Mouse (Mus musculus): ENCODE results near the gene Phyhd1.
A peak's percentile ranks its signal among the peaks of the same experiment; 100 is the strongest.

The Phyhd1 gene

GRCm38 (mm10) chr2:30265767-30266253 is at the start of gene Phyhd1:
Gene Phyhd1 (plus strand): TSS chr2:30266203.
- DNase-seq, result peak; percentile 83

GRCm38 (mm10) chr2:30216293-30216692 is 49.7 kb upstream of the Phyhd1 start:
- no peak for DNase-seq

GRCm38 (mm10) chr2:30235593-30235992 is 30.4 kb upstream of the Phyhd1 start:
- peak; percentile 5 for DNase-seq

- no peak for DNase-seq
Observed at GRCm38 (mm10) chr2:30236426-30237198, 29.4 kb upstream of the Phyhd1 start.

GRCm38 (mm10) chr2:30237199-30237880 is 28.7 kb upstream of the Phyhd1 start, which contains the start of gene Lrrc8a:
Gene Lrrc8a (plus strand): TSS chr2:30237715.
- peak; percentile 100 for DNase-seq

DNA sequence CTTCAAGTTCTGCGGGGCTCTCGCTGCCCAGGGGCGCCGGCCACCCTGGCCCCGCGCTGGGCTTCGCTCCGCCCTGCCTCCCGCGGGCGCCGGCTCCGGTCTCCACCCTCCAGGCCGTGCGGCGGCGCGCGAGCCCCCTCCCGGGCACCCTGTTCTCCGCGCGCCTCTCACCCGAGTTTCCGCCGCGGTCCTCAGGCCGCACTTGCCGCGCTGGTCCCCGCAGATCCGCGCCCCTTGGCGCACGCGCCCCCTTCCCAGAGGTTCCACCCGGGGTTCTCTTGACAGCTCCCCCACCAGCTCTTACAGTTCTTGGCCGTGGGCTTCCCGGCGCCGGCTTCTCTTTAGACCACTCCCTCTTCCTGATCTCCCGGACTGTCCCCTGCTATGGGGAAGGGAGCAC is 28.1 kb upstream of the Phyhd1 start:
- DNase-seq, result peak; percentile 86

DNA sequence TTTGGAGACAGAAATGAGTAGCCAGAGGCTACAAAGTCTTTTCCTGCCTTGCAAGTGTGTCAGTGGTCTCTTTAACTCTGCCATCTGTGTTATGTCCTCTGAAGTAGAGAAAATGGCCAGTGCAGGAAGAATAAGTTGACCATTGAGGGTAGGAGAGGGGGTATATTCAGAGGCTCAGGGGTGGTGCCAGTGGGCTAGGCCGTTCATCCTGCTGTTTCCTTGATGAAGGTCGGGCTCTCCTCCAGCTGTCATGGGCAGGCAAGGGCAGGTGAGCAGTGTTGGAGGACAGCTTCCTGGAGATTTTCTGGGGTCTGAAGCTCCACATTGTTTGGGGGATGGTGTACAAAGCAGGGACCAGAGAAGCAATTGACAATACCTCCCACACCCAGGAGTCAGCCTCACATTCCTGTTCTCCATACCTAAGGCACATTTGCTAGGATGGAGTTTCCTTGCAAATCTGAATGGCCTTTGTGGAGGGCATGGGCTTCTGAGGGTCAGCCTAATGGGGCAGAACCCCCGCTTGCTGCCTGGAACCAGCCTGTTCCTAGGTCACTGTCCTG is 27.0 kb upstream of the Phyhd1 start:
- DNase-seq, result peak; percentile 31

GRCm38 (mm10) chr2:30239777-30240176 is 26.2 kb upstream of the Phyhd1 start:
- DNase-seq, result peak; percentile 70

DNA sequence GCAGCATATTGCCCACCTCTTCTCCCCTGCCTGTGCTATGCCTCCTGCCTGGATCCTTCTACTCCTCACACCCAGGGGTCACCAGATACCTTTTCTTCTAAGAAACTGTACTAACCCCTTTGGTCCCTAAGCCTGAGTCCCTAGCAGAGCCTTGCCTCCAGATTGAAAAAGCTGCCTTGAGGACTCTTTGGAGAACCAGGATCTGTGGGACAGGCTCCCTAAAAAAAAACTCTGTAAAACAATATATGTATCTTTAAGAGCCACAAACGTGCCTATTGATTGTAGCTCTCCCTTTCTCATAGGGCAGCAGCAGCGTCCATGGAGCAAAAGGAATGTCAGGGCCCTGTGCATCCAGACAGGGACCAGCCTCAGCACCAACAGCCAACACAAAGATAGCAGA is 25.7 kb upstream of the Phyhd1 start, which contains the start of gene Gm28035:
Gene Gm28035, plus strand, starts transcription at position 301 of the 400 bp plus-strand sequence.
- no peak for DNase-seq

DNA sequence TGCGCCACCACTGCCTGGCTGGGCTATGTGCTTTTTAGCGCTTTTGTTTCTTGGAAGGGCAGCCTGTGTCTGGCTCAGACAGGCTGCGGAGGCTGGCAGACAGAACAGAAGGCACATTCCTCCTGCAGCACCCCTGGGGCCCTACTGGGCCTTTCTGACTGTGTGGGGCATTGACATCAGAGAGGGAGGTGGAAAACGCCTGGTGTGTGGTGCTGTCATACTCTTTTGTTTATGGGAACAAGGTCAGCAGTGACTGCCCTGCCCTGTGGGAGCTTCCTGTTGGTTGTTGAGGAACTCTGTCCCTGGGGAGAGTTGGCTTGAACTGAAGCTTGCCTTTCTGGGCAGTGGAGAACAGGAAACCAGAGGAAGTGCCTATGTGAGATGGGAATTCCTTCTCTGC is 23.5 kb upstream of the Phyhd1 start:
- peak; percentile 77 for DNase-seq

GRCm38 (mm10) chr2:30243391-30243790 is 22.6 kb upstream of the Phyhd1 start:
- no peak for DNase-seq

- DNase-seq, result peak; percentile 24
Observed at GRCm38 (mm10) chr2:30244595-30245178, 21.3 kb upstream of the Phyhd1 start.

- DNase-seq, result no peak
Observed at GRCm38 (mm10) chr2:30247036-30247435, 19.0 kb upstream of the Phyhd1 start.

GRCm38 (mm10) chr2:30247681-30248080 is 18.3 kb upstream of the Phyhd1 start:
- no peak for DNase-seq

DNA sequence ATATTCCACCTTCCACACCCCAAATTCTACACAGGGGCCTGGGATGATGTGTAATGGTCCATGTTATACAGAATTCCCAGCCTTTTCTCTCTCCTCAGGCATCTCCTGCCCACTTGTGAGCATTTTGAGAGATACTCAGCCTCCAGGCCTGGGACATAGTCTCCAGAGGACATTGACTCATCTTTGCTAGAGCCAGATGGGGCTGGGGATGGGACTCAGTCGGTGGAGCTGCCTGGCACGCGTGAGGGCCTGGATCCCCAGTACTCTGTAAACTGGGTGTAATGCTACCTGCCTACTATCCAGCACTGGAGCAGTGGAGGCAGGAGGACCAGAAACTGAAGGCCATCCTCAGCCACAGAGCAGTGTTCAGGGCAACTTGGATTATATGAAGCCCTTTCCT is 16.8 kb upstream of the Phyhd1 start:
- no peak for DNase-seq

GRCm38 (mm10) chr2:30250166-30251128 is 15.6 kb upstream of the Phyhd1 start:
- DNase-seq, result peak; percentile 7

DNA sequence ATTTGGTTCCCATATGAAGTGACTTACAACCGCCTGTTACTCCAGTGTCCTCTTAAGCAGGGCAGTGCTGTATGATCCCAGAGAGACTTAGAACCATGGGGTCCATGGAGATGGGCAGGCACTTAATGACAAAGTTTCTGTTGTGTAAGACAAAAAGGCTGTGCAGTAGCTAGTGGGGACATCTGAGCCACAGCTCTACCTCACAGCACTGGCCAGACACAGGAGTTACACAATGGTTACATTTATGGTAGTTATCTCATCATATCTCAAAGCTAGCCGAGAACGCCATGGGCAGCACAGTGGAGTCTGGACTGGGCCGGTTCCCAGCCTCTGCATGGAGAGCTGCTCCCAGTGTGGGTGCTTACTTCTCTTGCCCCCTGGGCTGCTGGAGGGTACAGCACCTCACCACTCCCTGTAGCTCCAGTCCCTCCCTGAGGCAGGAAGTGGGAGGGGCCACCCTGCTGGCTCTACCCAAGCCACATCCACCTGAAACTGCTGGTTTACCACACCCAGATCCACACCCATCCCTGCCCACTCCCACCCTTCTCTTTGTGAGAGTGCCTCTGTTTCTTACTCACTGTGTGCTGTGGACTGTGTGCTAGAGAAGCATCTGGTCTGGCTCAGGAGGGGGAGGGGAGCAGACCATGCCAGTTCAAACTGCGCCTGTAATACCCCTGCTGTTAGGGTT is 14.4 kb upstream of the Phyhd1 start:
- peak; percentile 35 for DNase-seq

DNA sequence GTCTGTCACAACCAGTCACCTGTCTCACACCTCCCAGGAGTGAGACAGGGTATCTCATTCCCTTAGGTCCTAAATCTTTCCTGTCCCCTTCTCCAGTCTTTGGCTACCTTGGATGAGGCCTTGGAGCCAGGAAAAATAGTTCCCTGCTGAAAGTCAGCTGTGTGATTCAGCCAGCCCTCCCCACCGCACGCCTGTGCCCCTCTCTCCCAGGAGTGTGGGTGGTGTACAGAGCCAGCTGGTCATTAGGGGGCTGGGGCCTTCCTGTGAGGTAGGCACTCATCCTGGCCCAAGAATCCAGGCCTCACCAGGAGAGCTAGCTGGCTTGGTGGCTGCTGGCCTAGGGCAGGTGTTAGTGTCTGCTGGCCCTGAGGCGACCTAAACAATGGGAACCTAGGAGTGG is 13.5 kb upstream of the Phyhd1 start:
- DNase-seq, result no peak

- no peak for DNase-seq
Observed at GRCm38 (mm10) chr2:30253809-30254208, 12.2 kb upstream of the Phyhd1 start.

- no peak for DNase-seq
Observed at GRCm38 (mm10) chr2:30255631-30256395, 10.2 kb upstream of the Phyhd1 start.

Data from kidney, adult 18-20 months (tissue).